16 mouse cellular contexts compared by ENCODE assay signal in genomic region chr4:128793710-128794109, GRCm38 (mm10). TPM values are rescaled to one million over a fixed set of nuclear protein-coding genes. Genes with fewer than 3 reads are reported as not detected.
DNase-seq lines count a peak whose midpoint lies in the region; ATAC-seq lines count a peak whose summit lies in the region.
"Had no signal": no experiment of that assay in that cellular context is flagged by ENCODE, and none has a peak within 500 bp of the region (broad histone marks: within the 10 kb centered on the region; RNA-seq: fewer than 3 reads in every experiment).

No protein-coding gene starts in this region.

- 74% methylated on average over 1 of the region's 1 CpGs for WGBS in forebrain, embryonic 10.5 days
- WGBS in forebrain, embryonic 12.5 days = 68% methylated on average over 1 of the region's 1 CpGs
- WGBS in heart, embryonic 14.5 days = 7% methylated on average over 1 of the region's 1 CpGs

- no peak overlapping the region for H3K4me3 ChIP-seq in forebrain, embryonic 10.5 days
- no peak overlapping the region for H3K4me3 ChIP-seq in forebrain, embryonic 12.5 days (replicated peaks)
- no peak overlapping the region for H3K4me3 ChIP-seq in heart, embryonic 14.5 days (ENCODE audit: control insufficient read depth in 1 of 2, insufficient read depth in 1 of 2, low read depth in 1 of 2, low read length in 2 of 2)
- H3K4me3 ChIP-seq: forebrain, embryonic 15.5 days; midbrain, embryonic 13.5 days had no signal

- H3K27me3 ChIP-seq in forebrain, embryonic 10.5 days (ENCODE audit: poor library complexity, severe bottlenecking) = no peaks in the 10 kb centered on the region
- H3K27me3 ChIP-seq in forebrain, embryonic 12.5 days = no peaks in the 10 kb centered on the region
- H3K27me3 ChIP-seq in heart, embryonic 14.5 days (ENCODE audit: control insufficient read depth, insufficient read depth, low read length) = no peaks in the 10 kb centered on the region
- H3K27me3 ChIP-seq: forebrain, embryonic 15.5 days; midbrain, embryonic 13.5 days had no signal

- peaks cover 61% of the 10 kb centered on the region for H3K36me3 ChIP-seq in forebrain, embryonic 10.5 days (replicated peaks)
- H3K36me3 ChIP-seq in forebrain, embryonic 12.5 days (replicated peaks) = peaks cover 35% of the 10 kb centered on the region
- peaks cover 21% of the 10 kb centered on the region for H3K36me3 ChIP-seq in heart, embryonic 14.5 days (ENCODE audit: control insufficient read depth, insufficient read depth, low read length)

- DNase-seq in forebrain, embryonic 10.5 days (ENCODE audit: extremely low spot score, low spot score) = no peak
- DNase-seq in urinary bladder, postnatal 14 days (ENCODE audit: low spot score) = peak; percentile 47
- DNase-seq in urinary bladder, adult 2 months (ENCODE audit: low spot score) = no peak
- DNase-seq in gastrocnemius, postnatal 4 days (ENCODE audit: low spot score in 2 of 2) = no peak
- no peak for DNase-seq in layer of hippocampus, postnatal 25 days (ENCODE audit: extremely low spot score in 1 of 2, low spot score in 1 of 2)
- DNase-seq in gastrocnemius, postnatal 25 days = no peak
- DNase-seq: B cell, adult 2 months; gastrocnemius, postnatal 10 days; layer of hippocampus, adult 9-11 months; thymus, postnatal 14 days had no signal

- no peak for ATAC-seq in forebrain, embryonic 12.5 days (ENCODE audit: low FRiP score)
- ATAC-seq in heart, embryonic 14.5 days (ENCODE audit: insufficient number of reproducible peaks, insufficient read depth, low FRiP score, low read depth) = 0 out of 2 replicates have a peak, but pooled peaks have one; percentile 40
- ATAC-seq: forebrain, embryonic 15.5 days; midbrain, embryonic 13.5 days had no signal

- no peaks in the 10 kb centered on the region for H3K9me3 ChIP-seq in forebrain, embryonic 10.5 days
- H3K9me3 ChIP-seq in forebrain, embryonic 12.5 days = no peaks in the 10 kb centered on the region
- H3K9me3 ChIP-seq in heart, embryonic 14.5 days (ENCODE audit: control insufficient read depth, low read length) = no peaks in the 10 kb centered on the region
- H3K9me3 ChIP-seq: forebrain, embryonic 15.5 days; midbrain, embryonic 13.5 days had no signal

- peaks cover 88% of the 10 kb centered on the region for H3K4me1 ChIP-seq in forebrain, embryonic 10.5 days
- H3K4me1 ChIP-seq in forebrain, embryonic 12.5 days = peaks cover 46% of the 10 kb centered on the region
- H3K4me1 ChIP-seq in heart, embryonic 14.5 days (ENCODE audit: control insufficient read depth in 2 of 2, insufficient read depth in 2 of 2, low read length in 2 of 2) = peaks cover 30 to 35% of the 10 kb centered on the region in 2 experiments

- no peak overlapping the region for H3K4me2 ChIP-seq in forebrain, embryonic 12.5 days
- no peak overlapping the region for H3K4me2 ChIP-seq in heart, embryonic 14.5 days (ENCODE audit: low read length)
- H3K4me2 ChIP-seq: forebrain, embryonic 15.5 days; midbrain, embryonic 13.5 days had no signal

- no peak overlapping the region for H3K9ac ChIP-seq in forebrain, embryonic 12.5 days
- H3K9ac ChIP-seq in heart, embryonic 14.5 days (ENCODE audit: low read length) = no peak overlapping the region
- H3K9ac ChIP-seq: forebrain, embryonic 15.5 days; liver, postnatal 0 days; midbrain, embryonic 13.5 days had no signal

- H3K27ac ChIP-seq in forebrain, embryonic 10.5 days = 0 out of 2 replicates have a peak overlapping the region, but pooled peaks have one; percentile 4
- no peak overlapping the region for H3K27ac ChIP-seq in forebrain, embryonic 12.5 days
- H3K27ac ChIP-seq in heart, embryonic 14.5 days (replicated peaks in 1 of 2; ENCODE audit: control insufficient read depth in 1 of 2, insufficient read depth in 1 of 2, low read depth in 2 of 2, low read length in 2 of 2) = peak overlapping the region; percentile 65 to 69
- H3K27ac ChIP-seq: forebrain, embryonic 15.5 days; kidney, postnatal 0 days; midbrain, embryonic 13.5 days had no signal

RNA-seq across cellular contexts. Expression of gene Zfp362, which starts 12.1 kb away (rescaled TPM):
- polyA plus RNA-seq in forebrain, embryonic 10.5 days (2016; fragmentation: Nextera tagmentation; extraction: Ambion mirVana) = 37.1 and 37.3 TPM in 2 replicates
- polyA plus RNA-seq in forebrain, embryonic 12.5 days (2016; fragmentation: Nextera tagmentation; extraction: Ambion mirVana) = 41.9 and 43.7 TPM in 2 replicates
- polyA plus RNA-seq in urinary bladder, adult 2 months (2012; rRNA removed) = 14.0 and 24.4 TPM in 2 replicates
- 14.8 and 17.6 TPM in 2 replicates for polyA plus RNA-seq in heart, embryonic 14.5 days (2014; fragmentation: Nextera tagmentation; extraction: Ambion mirVana)
- 10 to 100 TPM; 24.7 to 29.8 TPM for total RNA-seq in gastrocnemius, postnatal 4 days (2021)
- total RNA-seq in layer of hippocampus, postnatal 25 days (2021) = 10 to 100 TPM; 24.7 to 33.8 TPM
- 10 to 100 TPM in 1 of 2 experiments, 1 to 10 TPM in 1; 9.9 to 10.5 TPM for total RNA-seq in gastrocnemius, postnatal 25 days (2021)

RNA-seq across cellular contexts. Expression of gene A3galt2, which starts 38.5 kb away (rescaled TPM):
- 0.07 and 0.17 TPM in 2 replicates for polyA plus RNA-seq in forebrain, embryonic 10.5 days (2016; fragmentation: Nextera tagmentation; extraction: Ambion mirVana)
- polyA plus RNA-seq in forebrain, embryonic 12.5 days (2016; fragmentation: Nextera tagmentation; extraction: Ambion mirVana) = 0.38 and 0.57 TPM in 2 replicates
- polyA plus RNA-seq in urinary bladder, adult 2 months (2012; rRNA removed) = 0.28 and 0.33 TPM in 2 replicates
- polyA plus RNA-seq in heart, embryonic 14.5 days (2014; fragmentation: Nextera tagmentation; extraction: Ambion mirVana) = 0.12 and 0.13 TPM in 2 replicates
- total RNA-seq in gastrocnemius, postnatal 4 days (2021) = under 1 TPM; 0.26 to 0.37 TPM
- under 1 TPM; 0.12 to 0.14 TPM for total RNA-seq in layer of hippocampus, postnatal 25 days (2021)
- total RNA-seq in gastrocnemius, postnatal 25 days (2021) = under 1 TPM in 1 of 2 experiments, not detected in 1; 0.13 TPM
- polyA plus RNA-seq: liver, postnatal 0 days had no signal
